Comparison of ENCODE assay signal across 8 mouse cellular contexts in the genomic region with DNA sequence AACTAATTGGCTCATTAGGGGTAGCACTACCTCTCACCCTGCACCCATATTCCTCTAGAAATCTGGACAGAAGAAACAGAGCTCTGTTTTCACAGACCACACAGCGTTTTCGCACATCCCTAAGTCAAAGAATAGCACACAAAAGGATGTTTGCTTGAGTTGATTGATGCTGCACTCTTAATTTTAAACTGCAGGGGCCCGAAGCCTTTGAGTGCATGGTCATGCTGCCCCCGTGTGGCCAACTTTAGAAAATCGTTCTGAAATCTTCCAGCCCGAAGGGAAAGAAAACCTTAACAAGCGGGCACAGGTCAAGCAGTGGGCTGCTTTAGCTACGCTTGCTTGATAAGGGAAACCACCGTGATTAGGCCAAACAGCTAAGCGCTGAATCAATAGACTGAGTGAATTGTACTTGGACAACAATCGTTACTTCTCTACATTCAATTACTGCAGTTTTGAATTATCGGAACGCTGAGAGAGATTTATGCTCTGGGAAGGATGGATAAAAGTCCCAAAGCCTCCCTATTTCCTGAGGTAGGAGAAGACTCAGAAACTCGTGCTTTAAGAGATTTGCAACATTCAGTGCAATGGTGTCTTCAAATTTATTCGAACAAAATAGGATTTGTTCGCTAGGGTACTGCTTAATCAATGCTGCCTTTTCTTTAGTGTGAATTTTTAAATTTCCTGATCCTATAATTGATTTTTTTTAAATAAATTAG.
DNase-seq lines count a peak whose midpoint lies in the region; ATAC-seq and TF ChIP-seq lines count a peak whose summit lies in the region.

No protein-coding gene starts in this region.

- H3K27ac ChIP-seq in cortical plate, adult 2 months (ENCODE audit: insufficient read depth, low read length) = no peak overlapping the region
- no peak overlapping the region for H3K27ac ChIP-seq in intestine, embryonic 14.5 days (ENCODE audit: low read depth)
- no peak overlapping the region for H3K27ac ChIP-seq in midbrain, embryonic 11.5 days (ENCODE audit: low read depth, low read length)
- no peak overlapping the region for H3K27ac ChIP-seq in small intestine, adult 2 months (ENCODE audit: insufficient read depth, low read depth, low read length)

- 19% methylated on average over 16 of the region's 16 CpGs for WGBS in intestine, embryonic 14.5 days
- 20% methylated on average over 16 of the region's 16 CpGs for WGBS in midbrain, embryonic 11.5 days
- 15% methylated on average over 16 of the region's 16 CpGs for WGBS in small intestine, adult 2 months

- H3K9ac ChIP-seq in intestine, embryonic 14.5 days (ENCODE audit: low read length) = no peak overlapping the region
- H3K9ac ChIP-seq in midbrain, embryonic 11.5 days (ENCODE audit: low read length) = no peak overlapping the region

- no peak overlapping the region for H3K4me2 ChIP-seq in intestine, embryonic 14.5 days (ENCODE audit: low read length)
- peak overlapping the region; percentile 9; the same call in 1 of the 2 replicates for H3K4me2 ChIP-seq in midbrain, embryonic 11.5 days

- peak; percentile 68; the same call in 1 of the 2 replicates for ATAC-seq in intestine, embryonic 14.5 days (replicated peaks; ENCODE audit: low FRiP score, low TSS enrichment, low read depth)
- peak; percentile 86 for ATAC-seq in midbrain, embryonic 11.5 days (ENCODE audit: low FRiP score)
- ATAC-seq in erythroid progenitor cell, adult 5-6 weeks (replicated peaks; ENCODE audit: low FRiP score, poor library complexity, severe bottlenecking) = no peak

- peak; percentile 53 to 90 for DNase-seq in adrenal gland, adult (ENCODE audit: inconsistent age in 2 of 2, low spot score in 1 of 2)
- DNase-seq in gastrocnemius, postnatal 4 days (ENCODE audit: low spot score in 2 of 2) = peak; percentile 50 to 65
- DNase-seq in intestine, embryonic 14.5 days (ENCODE audit: low spot score) = peak; percentile 93
- DNase-seq in left cerebral cortex, adult 9 months (ENCODE audit: low spot score in 2 of 2) = peak; percentile 4 to 82
- peak; percentile 99 for DNase-seq in midbrain, embryonic 11.5 days (ENCODE audit: low spot score, missing footprints)

- H3K36me3 ChIP-seq in intestine, embryonic 14.5 days (ENCODE audit: control insufficient read depth, insufficient read depth, low read length) = no peaks in the 10 kb centered on the region
- H3K36me3 ChIP-seq in midbrain, embryonic 11.5 days (ENCODE audit: control insufficient read depth, insufficient read depth, low read length) = no peaks in the 10 kb centered on the region
- H3K36me3 ChIP-seq in small intestine, adult 2 months (ENCODE audit: control insufficient read depth, insufficient read depth, low read length) = no peaks in the 10 kb centered on the region

- peak overlapping the region; percentile 18; the same call in 1 of the 2 replicates for H3K4me3 ChIP-seq in cortical plate, adult 2 months (ENCODE audit: insufficient read depth, low read length)
- H3K4me3 ChIP-seq in intestine, embryonic 14.5 days (ENCODE audit: low read depth, low read length) = no peak overlapping the region
- no peak overlapping the region for H3K4me3 ChIP-seq in midbrain, embryonic 11.5 days (ENCODE audit: low read depth, low read length)
- no peak overlapping the region for H3K4me3 ChIP-seq in small intestine, adult 2 months (ENCODE audit: low read depth, low read length)

- H3K9me3 ChIP-seq in intestine, embryonic 14.5 days (ENCODE audit: control insufficient read depth, low read length) = no peaks in the 10 kb centered on the region
- no peaks in the 10 kb centered on the region for H3K9me3 ChIP-seq in midbrain, embryonic 11.5 days (ENCODE audit: control insufficient read depth, low read length)

- no peaks in the 10 kb centered on the region for H3K27me3 ChIP-seq in intestine, embryonic 14.5 days (replicated peaks; ENCODE audit: control insufficient read depth, insufficient read depth, low read length)
- H3K27me3 ChIP-seq in midbrain, embryonic 11.5 days (ENCODE audit: control insufficient read depth, insufficient read depth, low read length) = no peaks in the 10 kb centered on the region
- H3K27me3 ChIP-seq in small intestine, adult 2 months (ENCODE audit: control insufficient read depth, insufficient read depth, low read length) = no peaks in the 10 kb centered on the region

- peak; percentile 75 for TF ChIP-seq CTCF in cortical plate, adult 2 months (IDR thresholded peaks at IDR 0.05; ENCODE audit: extremely low read depth, insufficient read depth, low read length)
- peak; percentile 96; the same call in 1 of the 2 replicates for TF ChIP-seq CTCF in small intestine, adult 2 months (IDR thresholded peaks at IDR 0.05; ENCODE audit: extremely low read depth, insufficient read length, insufficient replicate concordance, low read depth, low read length)

- no peaks in the 10 kb centered on the region; the same call in 1 of the 2 replicates for H3K4me1 ChIP-seq in cortical plate, adult 2 months (ENCODE audit: control insufficient read depth, insufficient read depth, low read length)
- H3K4me1 ChIP-seq in intestine, embryonic 14.5 days (replicated peaks; ENCODE audit: control insufficient read depth, insufficient read depth, low read length) = no peaks in the 10 kb centered on the region
- H3K4me1 ChIP-seq in midbrain, embryonic 11.5 days (ENCODE audit: control insufficient read depth, insufficient read depth, low read length) = peaks cover 2% of the 10 kb centered on the region; the same call in 1 of the 2 replicates
- H3K4me1 ChIP-seq in small intestine, adult 2 months (ENCODE audit: control insufficient read depth, insufficient read depth, insufficient read length, low read length) = no peaks in the 10 kb centered on the region

- no peak for TF ChIP-seq POLR2A in cortical plate, adult 2 months (IDR thresholded peaks at IDR 0.05; ENCODE audit: extremely low read depth, insufficient read depth, low read length)
- no peak for TF ChIP-seq POLR2A in small intestine, adult 2 months (IDR thresholded peaks at IDR 0.05; ENCODE audit: low read depth, low read length)

Comparison
In these comparisons a context has a peak if more than half of its experiments do, and no peak if none do; other contexts are left out.
1. DNase-seq: peak in every context shown above with its lines; median percentile 99 in midbrain, embryonic 11.5 days; 93 in intestine, embryonic 14.5 days; 72 in adrenal gland, adult; 58 in gastrocnemius, postnatal 4 days; 43 in left cerebral cortex, adult 9 months.